Mouse (Mus musculus): ENCODE measurements around the gene Uba52. TPM values are rescaled to one million over a fixed set of nuclear protein-coding genes. Genes with fewer than 3 reads are reported as not detected.

Gene Uba52
- polyA plus RNA-seq, 1 experiment from 2014 or later: 836 TPM

DNA sequence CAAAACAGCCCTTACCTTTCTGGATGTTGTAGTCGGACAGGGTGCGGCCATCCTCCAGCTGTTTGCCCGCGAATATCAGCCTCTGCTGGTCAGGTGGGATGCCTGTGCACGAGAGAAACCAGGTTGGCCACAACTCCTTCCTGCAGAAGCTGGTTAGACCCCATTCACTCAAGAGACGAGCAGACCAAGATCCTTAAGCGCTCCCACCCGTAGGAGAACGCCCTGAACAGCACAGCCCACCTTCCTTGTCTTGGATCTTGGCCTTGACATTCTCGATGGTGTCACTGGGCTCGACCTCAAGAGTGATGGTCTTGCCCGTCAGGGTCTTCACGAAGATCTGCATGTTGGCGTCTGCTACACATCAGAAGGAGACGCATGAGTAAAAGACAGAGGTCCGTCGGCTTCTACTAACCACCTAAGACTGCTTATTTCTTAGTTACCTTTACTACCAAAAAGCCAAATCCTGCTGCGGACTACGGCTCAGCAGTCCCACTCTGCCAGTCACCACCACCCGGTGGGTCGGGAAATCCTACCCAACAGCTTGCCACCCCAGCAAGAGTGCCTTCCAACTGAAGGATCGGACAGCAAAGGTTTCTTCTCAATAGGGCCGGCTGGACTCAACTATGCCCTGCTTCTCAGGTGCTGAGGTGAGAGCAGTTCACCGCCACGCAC is 1.2 kb downstream of the Uba52 start:
- Histone ChIP-seq H3K27ac (ENCODE audit: low read length) (peak overlapping the region; percentile 93), H3K27me3 (replicated peaks; ENCODE audit: insufficient read depth, low read length) (no peaks in the 10 kb centered on the region), H3K9me3 (ENCODE audit: low read length) (no peaks in the 10 kb centered on the region), H3K4me2 (replicated peaks; ENCODE audit: low read depth, low read length) (peak overlapping the region; percentile 82), H3K9ac (replicated peaks; ENCODE audit: low read depth) (peak overlapping the region; percentile 93), H3K4me3 (ENCODE audit: low read depth, low read length) (peak overlapping the region; percentile 86), H3K36me3 (ENCODE audit: insufficient read depth, low read length) (peaks cover 11% of the 10 kb centered on the region; the same call in 1 of the 2 replicates), H3K4me1 (ENCODE audit: insufficient read depth, low read depth, low read length) (peaks cover 19% of the 10 kb centered on the region; the same call in 1 of the 2 replicates)
- TF ChIP-seq EP300 (IDR thresholded peaks at IDR 0.05) (no peak), CTCF (IDR thresholded peaks at IDR 0.05) (no peak)
- 7% methylated on average over 25 of the region's 25 CpGs for WGBS
- DNase-seq (ENCODE audit: low spot score): no peak
- no peak for ATAC-seq

DNA sequence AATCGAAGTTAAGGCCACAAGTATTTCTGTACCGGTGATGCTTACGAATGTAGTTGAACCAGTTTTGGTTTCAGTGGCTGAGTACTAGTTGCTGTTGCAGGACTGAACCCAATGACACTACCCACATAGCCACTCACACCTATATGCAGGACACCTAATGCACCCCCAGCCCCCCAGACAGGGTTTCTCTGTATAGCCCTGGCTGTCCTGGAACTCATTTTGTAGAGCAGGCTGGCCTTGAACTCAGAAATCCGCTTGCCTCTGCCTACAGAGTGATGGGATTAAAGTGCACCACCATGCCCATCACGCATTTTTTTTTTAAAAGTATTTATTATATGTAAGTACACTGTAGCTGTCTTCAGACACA is 3.6 kb downstream of the Uba52 start:
- no peaks in the 10 kb centered on the region for H3K9me3 ChIP-seq (ENCODE audit: low read length)
- ATAC-seq (no peak), DNase-seq (ENCODE audit: low spot score) (no peak)
- no peak overlapping the region for H3K4me2 ChIP-seq (replicated peaks; ENCODE audit: low read depth, low read length)
- no peak overlapping the region for H3K27ac ChIP-seq (ENCODE audit: low read length)
- H3K4me1 ChIP-seq (ENCODE audit: insufficient read depth, low read depth, low read length): peaks cover 22% of the 10 kb centered on the region
- peaks cover 6% of the 10 kb centered on the region; the same call in 1 of the 2 replicates for H3K36me3 ChIP-seq (ENCODE audit: insufficient read depth, low read length)
- TF ChIP-seq EP300 (IDR thresholded peaks at IDR 0.05) (no peak), CTCF (IDR thresholded peaks at IDR 0.05) (no peak)
- 44% methylated on average over 5 of the region's 5 CpGs for WGBS
- no peak overlapping the region for H3K4me3 ChIP-seq (ENCODE audit: low read depth, low read length)
- no peak overlapping the region for H3K9ac ChIP-seq (replicated peaks; ENCODE audit: low read depth)
- H3K27me3 ChIP-seq (replicated peaks; ENCODE audit: insufficient read depth, low read length): peaks cover 8% of the 10 kb centered on the region; the same call in 1 of the 2 replicates

GRCm38 (mm10) chr8:70506328-70507026 is 4.1 kb downstream of the Uba52 start, which contains the start of gene Rex1bd:
Rex1bd (minus strand) TSS chr8:70506752.
- Histone ChIP-seq H3K36me3 (ENCODE audit: insufficient read depth, low read length) (peaks cover 6% of the 10 kb centered on the region; the same call in 1 of the 2 replicates), H3K9ac (replicated peaks; ENCODE audit: low read depth) (peak within 1 kb of the TSS; percentile 62), H3K9me3 (ENCODE audit: low read length) (no peaks in the 10 kb centered on the region), H3K4me3 (ENCODE audit: low read depth, low read length) (peak within 1 kb of the TSS; percentile 76), H3K4me2 (replicated peaks; ENCODE audit: low read depth, low read length) (peak within 1 kb of the TSS; percentile 71), H3K4me1 (ENCODE audit: insufficient read depth, low read depth, low read length) (peaks cover 22% of the 10 kb centered on the region), H3K27ac (ENCODE audit: low read length) (peak within 1 kb of the TSS; percentile 80), H3K27me3 (replicated peaks; ENCODE audit: insufficient read depth, low read length) (peaks cover 12% of the 10 kb centered on the region; the same call in 1 of the 2 replicates)
- 5% methylated on average over 40 of the region's 40 CpGs for WGBS
- ATAC-seq (peak; percentile 86), DNase-seq (ENCODE audit: low spot score) (peak; percentile 97)
- TF ChIP-seq EP300 (IDR thresholded peaks at IDR 0.05): no peak
- peak; percentile 88 for TF ChIP-seq CTCF (IDR thresholded peaks at IDR 0.05)

- Histone ChIP-seq H3K27ac (ENCODE audit: low read length) (peak overlapping the region; percentile 80), H3K4me3 (ENCODE audit: low read depth, low read length) (peak overlapping the region; percentile 76), H3K36me3 (ENCODE audit: insufficient read depth, low read length) (peaks cover 6% of the 10 kb centered on the region; the same call in 1 of the 2 replicates), H3K9ac (replicated peaks; ENCODE audit: low read depth) (peak overlapping the region; percentile 62; the same call in 1 of the 2 replicates), H3K4me1 (ENCODE audit: insufficient read depth, low read depth, low read length) (peaks cover 22% of the 10 kb centered on the region), H3K9me3 (ENCODE audit: low read length) (no peaks in the 10 kb centered on the region), H3K4me2 (replicated peaks; ENCODE audit: low read depth, low read length) (peak overlapping the region; percentile 71), H3K27me3 (replicated peaks; ENCODE audit: insufficient read depth, low read length) (peaks cover 14% of the 10 kb centered on the region; the same call in 1 of the 2 replicates)
- 33% methylated on average over 32 of the region's 32 CpGs for WGBS
- no peak for DNase-seq (ENCODE audit: low spot score)
- no peak for TF ChIP-seq EP300 (IDR thresholded peaks at IDR 0.05)
- TF ChIP-seq CTCF (IDR thresholded peaks at IDR 0.05): no peak
- peak; percentile 0 for ATAC-seq
Observed at GRCm38 (mm10) chr8:70505698-70506327, 4.8 kb downstream of the Uba52 start.

GRCm38 (mm10) chr8:70504851-70505250 is 5.8 kb downstream of the Uba52 start:
- H3K4me1 ChIP-seq (ENCODE audit: insufficient read depth, low read depth, low read length): peaks cover 22% of the 10 kb centered on the region
- 78% methylated on average over 3 of the region's 3 CpGs for WGBS
- H3K4me2 ChIP-seq (replicated peaks; ENCODE audit: low read depth, low read length): no peak overlapping the region
- no peak overlapping the region for H3K4me3 ChIP-seq (ENCODE audit: low read depth, low read length)
- TF ChIP-seq EP300 (IDR thresholded peaks at IDR 0.05) (no peak), CTCF (IDR thresholded peaks at IDR 0.05) (peak; percentile 89)
- H3K36me3 ChIP-seq (ENCODE audit: insufficient read depth, low read length): peaks cover 6% of the 10 kb centered on the region; the same call in 1 of the 2 replicates
- peaks cover 16% of the 10 kb centered on the region; the same call in 1 of the 2 replicates for H3K27me3 ChIP-seq (replicated peaks; ENCODE audit: insufficient read depth, low read length)
- no peak overlapping the region for H3K27ac ChIP-seq (ENCODE audit: low read length)
- ATAC-seq (no peak), DNase-seq (ENCODE audit: low spot score) (peak; percentile 62)
- no peaks in the 10 kb centered on the region for H3K9me3 ChIP-seq (ENCODE audit: low read length)
- no peak overlapping the region for H3K9ac ChIP-seq (replicated peaks; ENCODE audit: low read depth)

GRCm38 (mm10) chr8:70504291-70504716 is 6.3 kb downstream of the Uba52 start:
- H3K4me1 ChIP-seq (ENCODE audit: insufficient read depth, low read depth, low read length): peaks cover 18% of the 10 kb centered on the region
- no peak overlapping the region for H3K9ac ChIP-seq (replicated peaks; ENCODE audit: low read depth)
- DNase-seq (ENCODE audit: low spot score): peak; percentile 63
- H3K4me3 ChIP-seq (ENCODE audit: low read depth, low read length): no peak overlapping the region
- peaks cover 6% of the 10 kb centered on the region; the same call in 1 of the 2 replicates for H3K36me3 ChIP-seq (ENCODE audit: insufficient read depth, low read length)
- H3K27me3 ChIP-seq (replicated peaks; ENCODE audit: insufficient read depth, low read length): peaks cover 16% of the 10 kb centered on the region; the same call in 1 of the 2 replicates
- TF ChIP-seq CTCF (IDR thresholded peaks at IDR 0.05) (no peak), EP300 (IDR thresholded peaks at IDR 0.05) (no peak)
- no peak overlapping the region for H3K27ac ChIP-seq (ENCODE audit: low read length)
- no peaks in the 10 kb centered on the region for H3K9me3 ChIP-seq (ENCODE audit: low read length)
- WGBS: 59% methylated on average over 16 of the region's 16 CpGs
- ATAC-seq: no peak
- no peak overlapping the region for H3K4me2 ChIP-seq (replicated peaks; ENCODE audit: low read depth, low read length)
